Mouse (Mus musculus) cortical plate, adult 2 months (tissue): ENCODE results near the gene Sidt1. TPM values are rescaled to one million over a fixed set of nuclear protein-coding genes. Genes with fewer than 3 reads are reported as not detected.
"Not testable (repeated sequence)": the region's sequence is repeated elsewhere in the genome, so short reads cannot be mapped to it uniquely, and the experiment has no call there.

Source experiments
- H3K27ac ChIP-seq: fragments of 200-500 bp; 2 replicates; pipeline ENCODE4 v1.5.1; 2012; ENCODE audit warnings: low read length, control low read depth, inconsistent platforms; ENCODE audit not compliant: insufficient read depth
- H3K4me1 ChIP-seq: fragments of 200-500 bp; 2 replicates; pipeline ENCODE4 v1.6.1; 2011; ENCODE audit warnings: low read length; ENCODE audit not compliant: control insufficient read depth, insufficient read depth
- H3K4me3 ChIP-seq: fragments of 200-500 bp; 2 replicates; pipeline ENCODE4 v1.5.1; 2011; ENCODE audit warnings: mild to moderate bottlenecking, low read length, control low read depth; ENCODE audit not compliant: insufficient read depth
- CTCF ChIP-seq: fragments of 200-500 bp; IDR thresholded peaks from 2 replicates; pipeline ENCODE4 v1.5.1; 2011; ENCODE audit warnings: mild to moderate bottlenecking, control low read depth, low read length; ENCODE audit not compliant: insufficient read depth; ENCODE audit errors: extremely low read depth
- POLR2A ChIP-seq: fragments of 200-500 bp; IDR thresholded peaks from 2 replicates; pipeline ENCODE4 v1.6.1; 2011; ENCODE audit warnings: mild to moderate bottlenecking, low read length, control low read depth; ENCODE audit not compliant: insufficient read depth; ENCODE audit errors: extremely low read depth
- polyA plus RNA-seq: library from polyadenylated mRNA; depleted of rRNA; stranded (reverse); fragments of >200 nt; gene quantifications from 2 replicates; pipeline ENCODE4 v1.2.3, GENCODE M21; 2012

Gene Sidt1
- polyA plus RNA-seq, 1 experiment, result 60.0 TPM

GRCm38 (mm10) chr16:44305606-44306005 is 27.4 kb downstream of the Sidt1 start:
- Histone ChIP-seq H3K4me1 (peaks cover 1% of the 10 kb centered on the region; the same call in 1 of the 2 replicates), H3K4me3 (no peak overlapping the region), H3K27ac (no peak overlapping the region)
- no peak for TF ChIP-seq CTCF
- no peak for TF ChIP-seq POLR2A

- no peak overlapping the region for H3K27ac ChIP-seq
- no peak overlapping the region for H3K4me3 ChIP-seq
- TF ChIP-seq POLR2A, result no peak
- TF ChIP-seq CTCF, result no peak
- H3K4me1 ChIP-seq, result peaks cover 1% of the 10 kb centered on the region; the same call in 1 of the 2 replicates
Measured at GRCm38 (mm10) chr16:44303822-44304221, 29.2 kb downstream of the Sidt1 start.

DNA sequence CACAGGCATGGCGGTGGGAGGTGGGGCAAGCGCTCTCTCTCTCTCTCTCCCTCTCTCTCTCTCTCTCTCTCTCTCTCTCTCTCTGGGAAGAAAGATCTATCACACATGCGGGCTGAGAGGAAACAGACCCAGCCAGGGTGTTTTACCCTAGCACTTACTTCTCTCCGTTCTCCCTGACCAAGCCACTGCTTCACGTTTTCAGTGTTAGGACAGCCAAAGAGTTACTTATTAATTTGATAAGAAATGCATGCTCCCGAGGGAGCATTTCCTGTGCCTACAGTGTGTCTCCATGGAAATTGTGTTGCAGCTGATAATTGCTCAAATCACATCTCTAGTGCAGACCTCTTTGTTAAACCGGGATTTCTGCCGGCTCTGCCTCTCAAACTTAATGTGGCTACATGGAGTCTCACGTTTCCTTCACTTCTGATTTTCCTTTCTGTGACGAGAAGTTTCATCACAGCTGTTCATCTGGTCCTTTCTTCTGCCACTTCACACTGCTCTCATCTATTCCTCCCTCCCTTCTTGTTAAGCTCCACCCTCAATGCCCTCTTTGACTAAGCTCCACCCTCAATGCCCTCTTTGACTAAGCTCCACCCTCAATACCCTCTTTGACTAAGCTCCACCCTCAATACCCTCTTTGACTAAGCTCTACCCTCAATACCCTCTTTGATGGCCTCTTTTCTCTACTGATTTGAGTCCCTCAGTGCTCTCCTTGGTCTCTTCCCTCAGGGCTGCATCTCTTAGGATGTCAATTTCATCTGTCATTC is 30.7 kb downstream of the Sidt1 start:
- H3K4me3 ChIP-seq, result no peak overlapping the region
- no peak overlapping the region for H3K27ac ChIP-seq
- TF ChIP-seq CTCF, result no peak
- TF ChIP-seq POLR2A, result no peak
- H3K4me1 ChIP-seq, result peaks cover 1% of the 10 kb centered on the region; the same call in 1 of the 2 replicates

DNA sequence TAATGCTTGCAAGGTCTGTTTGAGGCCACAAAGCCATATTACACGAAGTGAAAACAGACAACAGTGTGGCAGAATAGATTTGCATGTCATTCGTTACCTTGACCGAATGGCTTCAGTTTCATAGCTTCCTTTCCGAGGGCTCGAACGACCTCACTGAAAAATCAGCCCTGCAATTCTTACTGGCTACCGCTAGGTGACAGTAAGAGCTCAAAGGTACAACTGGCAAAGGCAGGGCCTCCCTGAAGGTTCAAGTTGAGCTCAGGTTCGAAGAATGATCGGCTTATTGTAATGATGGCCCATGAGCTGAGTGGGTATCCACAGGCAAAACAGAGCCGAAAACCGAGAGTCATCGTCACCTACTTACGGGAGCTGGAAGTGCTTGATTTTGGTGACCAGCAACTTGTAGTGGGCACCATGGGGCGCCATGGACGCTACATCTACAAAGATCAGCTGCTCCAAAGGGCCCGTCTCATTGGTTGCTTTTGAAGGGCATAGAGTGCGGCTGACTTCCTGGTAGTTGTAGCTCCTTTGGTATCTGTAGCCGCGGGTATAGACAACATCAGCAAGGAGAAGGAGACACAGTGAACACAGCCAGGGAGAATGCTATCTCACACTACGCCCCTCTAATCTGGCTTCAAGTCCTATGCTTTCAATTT is 33.4 kb downstream of the Sidt1 start:
- no peak for TF ChIP-seq POLR2A
- TF ChIP-seq CTCF, result peak; percentile 49
- Histone ChIP-seq H3K27ac (no peak overlapping the region), H3K4me1 (peaks cover 1% of the 10 kb centered on the region; the same call in 1 of the 2 replicates), H3K4me3 (no peak overlapping the region)

DNA sequence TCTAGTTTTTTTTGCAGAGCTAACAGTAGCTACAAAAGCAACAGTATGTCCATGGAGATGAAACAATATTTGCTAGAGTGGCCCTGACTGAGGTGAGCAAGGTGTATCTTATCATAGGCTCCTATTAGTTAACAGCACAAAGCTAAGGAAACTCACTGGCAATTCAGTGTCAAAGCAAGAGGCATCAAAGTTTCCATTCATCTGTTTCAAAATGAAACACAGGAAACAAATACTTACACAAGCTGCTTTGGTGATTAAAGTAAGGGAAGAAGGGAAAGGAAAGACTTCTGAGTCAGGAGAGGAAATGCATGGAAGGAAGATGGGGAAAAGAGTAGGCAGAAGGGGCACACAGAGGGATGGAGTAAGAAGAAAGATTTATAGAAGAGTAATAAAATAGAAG is 39.0 kb downstream of the Sidt1 start:
- H3K4me3 ChIP-seq, result no peak overlapping the region
- no peaks in the 10 kb centered on the region for H3K4me1 ChIP-seq
- TF ChIP-seq POLR2A, result no peak
- TF ChIP-seq CTCF, result no peak
- no peak overlapping the region for H3K27ac ChIP-seq

- not testable (repeated sequence) for H3K4me1 ChIP-seq, H3K27ac ChIP-seq, H3K4me3 ChIP-seq
Measured at GRCm38 (mm10) chr16:44292681-44293080, 40.3 kb downstream of the Sidt1 start.

DNA sequence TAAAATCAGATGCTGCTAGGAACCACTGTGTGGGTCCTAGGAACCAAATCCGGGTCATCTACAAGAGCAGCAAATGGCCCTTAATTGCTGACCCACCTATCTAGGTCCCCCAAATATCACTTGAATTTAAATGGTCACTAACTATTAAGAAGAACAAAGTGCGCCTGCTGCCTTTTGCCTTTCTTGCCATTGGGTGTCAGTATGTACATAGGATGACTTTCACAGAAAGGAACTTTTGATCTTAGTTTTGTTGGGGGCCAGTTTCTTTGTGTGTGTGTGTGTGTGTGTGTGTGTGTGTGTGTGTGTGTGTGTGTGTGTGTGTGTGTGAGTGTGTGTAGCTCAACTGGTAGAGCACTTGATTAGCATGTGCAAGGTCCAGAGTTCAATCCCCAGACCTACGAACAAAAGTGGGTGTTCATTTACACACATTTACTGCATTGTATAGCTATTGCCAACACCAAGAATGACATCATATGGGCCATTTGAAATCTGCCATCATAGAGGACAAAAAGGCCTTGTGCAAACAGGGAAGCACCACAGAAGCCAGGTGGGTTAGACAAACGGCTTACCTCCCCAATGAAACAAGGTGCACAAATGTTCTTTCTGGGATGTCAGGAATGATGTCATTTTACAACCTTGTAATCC is 43.9 kb downstream of the Sidt1 start:
- Histone ChIP-seq H3K4me3 (no peak overlapping the region), H3K4me1 (no peaks in the 10 kb centered on the region), H3K27ac (no peak overlapping the region)
- TF ChIP-seq CTCF (peak; percentile 3; the same call in 1 of the 2 replicates), POLR2A (no peak)

DNA sequence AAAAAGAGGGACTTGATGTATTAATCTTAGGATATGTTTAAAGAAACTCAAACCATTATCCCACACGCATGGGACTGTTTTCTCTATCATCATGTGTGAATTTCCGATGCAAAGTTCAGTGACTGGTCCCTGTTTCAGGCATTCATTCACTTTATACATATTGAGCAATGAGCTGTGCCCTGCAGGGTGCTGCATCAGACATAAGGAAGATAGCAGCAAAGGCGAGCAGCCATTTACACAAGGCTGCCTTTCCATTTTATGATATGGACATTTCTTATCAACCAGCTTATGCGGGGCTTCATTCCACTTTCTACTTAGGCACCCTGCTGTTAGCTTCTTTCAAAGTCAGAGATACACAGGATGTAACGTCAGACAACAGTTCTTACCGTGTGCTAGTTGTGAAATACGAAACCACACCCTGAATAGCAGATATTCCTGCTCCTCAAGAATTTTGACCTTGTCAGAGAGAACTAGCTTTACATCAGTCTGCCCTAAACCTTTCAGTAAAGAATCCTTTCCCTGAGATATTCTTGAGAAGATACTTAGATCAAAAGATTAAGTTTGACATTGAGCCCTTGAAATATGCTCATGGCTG is 45.5 kb downstream of the Sidt1 start:
- Histone ChIP-seq H3K27ac (no peak overlapping the region), H3K4me1 (no peaks in the 10 kb centered on the region), H3K4me3 (no peak overlapping the region)
- no peak for TF ChIP-seq CTCF
- no peak for TF ChIP-seq POLR2A

DNA sequence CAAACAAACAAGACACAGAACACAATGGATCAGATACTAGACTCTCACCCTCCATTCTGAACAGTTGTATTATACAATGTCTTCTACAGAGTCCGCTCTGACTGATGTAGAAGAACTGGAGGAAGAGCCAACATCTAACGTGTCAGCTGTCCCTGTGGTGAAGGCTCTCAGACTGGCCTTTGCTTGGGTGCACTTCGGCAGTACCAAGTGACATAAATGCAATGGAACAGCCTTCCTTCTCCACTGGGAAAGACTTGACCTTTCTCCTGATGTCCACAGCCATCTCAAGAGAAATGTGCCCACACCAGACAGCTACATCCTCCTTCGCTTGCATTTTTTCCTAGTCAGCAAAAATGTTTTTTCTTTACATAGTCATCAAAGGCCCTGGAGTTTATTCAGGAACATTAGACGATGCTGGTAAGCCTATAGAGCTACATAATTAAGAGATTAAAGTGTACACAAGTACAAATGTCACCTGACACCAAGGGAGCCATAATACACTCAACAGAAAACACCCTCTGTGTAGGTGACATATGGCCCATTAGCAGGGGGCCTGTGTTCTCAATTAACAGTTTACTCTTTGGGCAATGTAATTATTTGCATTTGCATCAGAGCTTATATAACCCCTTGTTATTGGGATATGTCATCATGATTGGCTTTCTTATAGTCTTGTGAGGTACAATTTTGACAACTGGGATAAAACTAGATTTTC is 50.2 kb downstream of the Sidt1 start:
- TF ChIP-seq POLR2A (no peak), CTCF (no peak)
- H3K4me1 ChIP-seq, result peaks cover 2% of the 10 kb centered on the region
- H3K27ac ChIP-seq, result no peak overlapping the region
- H3K4me3 ChIP-seq, result no peak overlapping the region
